Mouse (Mus musculus): ENCODE data around the gene BC037034. TPM values are rescaled to one million over a fixed set of nuclear protein-coding genes. Genes with fewer than 3 reads are reported as not detected.

The BC037034 gene
- polyA plus RNA-seq, 1 experiment from 2014 or later = 14.0 TPM

- ATAC-seq = no peak
- peaks cover 41% of the 10 kb centered on the region for H3K4me1 ChIP-seq (replicated peaks; ENCODE audit: control insufficient read depth, insufficient read depth, low read length)
- WGBS = 27% methylated on average over 26 of the region's 26 CpGs
These were observed 16.6 kb upstream of the BC037034 start for GRCm38 (mm10) chr5:138280425-138280768.

GRCm38 (mm10) chr5:138279585-138280424 is 16.0 kb upstream of the BC037034 start, which contains the start of the genes Gm43720, Gpc2 and Stag3:
Gene Gm43720, minus strand, starts transcription at chr5:138279958.
Gene Gpc2, minus strand, starts transcription at chr5:138280005.
Gene Stag3, plus strand, starts transcription at chr5:138280240.
- H3K27ac ChIP-seq (ENCODE audit: low read length) = peak within 1 kb of the TSS; percentile 86
- 0 out of 2 replicates have a peak, but pooled peaks cover 8% of the 10 kb centered on the region for H3K36me3 ChIP-seq (ENCODE audit: control insufficient read depth, insufficient read depth)
- peak within 1 kb of the TSS; percentile 82 for H3K4me3 ChIP-seq (replicated peaks; ENCODE audit: low read length)
- peak within 1 kb of the TSS; percentile 93 for H3K4me2 ChIP-seq (ENCODE audit: low read length)
- WGBS = 0% methylated on average over 56 of the region's 56 CpGs
- peak; percentile 98 for ATAC-seq
- H3K9me3 ChIP-seq (ENCODE audit: control insufficient read depth, low read length) = peaks cover 7% of the 10 kb centered on the region
- peak within 1 kb of the TSS; percentile 86 for H3K9ac ChIP-seq (replicated peaks; ENCODE audit: low read depth, low read length)
- 0 out of 2 replicates have a peak, but pooled peaks cover 2% of the 10 kb centered on the region for H3K27me3 ChIP-seq (replicated peaks; ENCODE audit: control insufficient read depth, insufficient read depth, low read length)
- peaks cover 47% of the 10 kb centered on the region for H3K4me1 ChIP-seq (replicated peaks; ENCODE audit: control insufficient read depth, insufficient read depth, low read length)

More at GRCm38 (mm10) chr5:138280425-138280768, 16.6 kb upstream of the BC037034 start:
- Histone ChIP-seq H3K4me2 (ENCODE audit: low read length) (peak overlapping the region; percentile 93), H3K27me3 (replicated peaks; ENCODE audit: control insufficient read depth, insufficient read depth, low read length) (0 out of 2 replicates have a peak, but pooled peaks cover 2% of the 10 kb centered on the region), H3K4me3 (replicated peaks; ENCODE audit: low read length) (peak overlapping the region; percentile 82), H3K9me3 (ENCODE audit: control insufficient read depth, low read length) (peaks cover 7% of the 10 kb centered on the region), H3K36me3 (ENCODE audit: control insufficient read depth, insufficient read depth) (0 out of 2 replicates have a peak, but pooled peaks cover 8% of the 10 kb centered on the region), H3K27ac (ENCODE audit: low read length) (no peak overlapping the region), H3K9ac (replicated peaks; ENCODE audit: low read depth, low read length) (peak overlapping the region; percentile 39; the same call in 1 of the 2 replicates)

- ATAC-seq = no peak
- H3K4me2 ChIP-seq (ENCODE audit: low read length) = peak overlapping the region; percentile 93
- peak overlapping the region; percentile 86 for H3K9ac ChIP-seq (replicated peaks; ENCODE audit: low read depth, low read length)
- WGBS = 88% methylated on average over 7 of the region's 7 CpGs
- H3K36me3 ChIP-seq (ENCODE audit: control insufficient read depth, insufficient read depth) = 0 out of 2 replicates have a peak, but pooled peaks cover 13% of the 10 kb centered on the region
- H3K9me3 ChIP-seq (ENCODE audit: control insufficient read depth, low read length) = peaks cover 7% of the 10 kb centered on the region
- H3K4me3 ChIP-seq (replicated peaks; ENCODE audit: low read length) = peak overlapping the region; percentile 82
- 0 out of 2 replicates have a peak, but pooled peaks cover 2% of the 10 kb centered on the region for H3K27me3 ChIP-seq (replicated peaks; ENCODE audit: control insufficient read depth, insufficient read depth, low read length)
- peaks cover 59% of the 10 kb centered on the region for H3K4me1 ChIP-seq (replicated peaks; ENCODE audit: control insufficient read depth, insufficient read depth, low read length)
- H3K27ac ChIP-seq (ENCODE audit: low read length) = no peak overlapping the region
These were observed 14.2 kb upstream of the BC037034 start for GRCm38 (mm10) chr5:138277994-138278393.

GRCm38 (mm10) chr5:138275216-138276050 is 11.6 kb upstream of the BC037034 start:
- no peak overlapping the region for H3K27ac ChIP-seq (ENCODE audit: low read length)
- no peaks in the 10 kb centered on the region; the same call in 1 of the 2 replicates for H3K27me3 ChIP-seq (replicated peaks; ENCODE audit: control insufficient read depth, insufficient read depth, low read length)
- H3K9ac ChIP-seq (replicated peaks; ENCODE audit: low read depth, low read length) = peak overlapping the region; percentile 61
- H3K36me3 ChIP-seq (ENCODE audit: control insufficient read depth, insufficient read depth) = 0 out of 2 replicates have a peak, but pooled peaks cover 13% of the 10 kb centered on the region
- peak overlapping the region; percentile 45 for H3K4me3 ChIP-seq (replicated peaks; ENCODE audit: low read length)
- no peak for ATAC-seq
- 11% methylated on average over 41 of the region's 41 CpGs for WGBS
- peaks cover 65% of the 10 kb centered on the region for H3K4me1 ChIP-seq (replicated peaks; ENCODE audit: control insufficient read depth, insufficient read depth, low read length)
- peaks cover 2% of the 10 kb centered on the region for H3K9me3 ChIP-seq (ENCODE audit: control insufficient read depth, low read length)
- H3K4me2 ChIP-seq (ENCODE audit: low read length) = peak overlapping the region; percentile 75

GRCm38 (mm10) chr5:138274186-138274585 is 10.4 kb upstream of the BC037034 start:
- Histone ChIP-seq H3K9me3 (ENCODE audit: control insufficient read depth, low read length) (no peaks in the 10 kb centered on the region), H3K36me3 (ENCODE audit: control insufficient read depth, insufficient read depth) (0 out of 2 replicates have a peak, but pooled peaks cover 13% of the 10 kb centered on the region), H3K4me3 (replicated peaks; ENCODE audit: low read length) (no peak overlapping the region), H3K4me2 (ENCODE audit: low read length) (no peak overlapping the region), H3K27ac (ENCODE audit: low read length) (no peak overlapping the region), H3K27me3 (replicated peaks; ENCODE audit: control insufficient read depth, insufficient read depth, low read length) (no peaks in the 10 kb centered on the region; the same call in 1 of the 2 replicates), H3K9ac (replicated peaks; ENCODE audit: low read depth, low read length) (no peak overlapping the region), H3K4me1 (replicated peaks; ENCODE audit: control insufficient read depth, insufficient read depth, low read length) (peaks cover 62% of the 10 kb centered on the region)
- no peak for ATAC-seq
- WGBS = 55% methylated on average over 7 of the region's 8 CpGs

- Histone ChIP-seq H3K27me3 (replicated peaks; ENCODE audit: control insufficient read depth, insufficient read depth, low read length) (no peaks in the 10 kb centered on the region; the same call in 1 of the 2 replicates), H3K9me3 (ENCODE audit: control insufficient read depth, low read length) (no peaks in the 10 kb centered on the region), H3K4me1 (replicated peaks; ENCODE audit: control insufficient read depth, insufficient read depth, low read length) (peaks cover 45% of the 10 kb centered on the region), H3K27ac (ENCODE audit: low read length) (no peak within 1 kb of the TSS), H3K4me3 (replicated peaks; ENCODE audit: low read length) (no peak within 1 kb of the TSS), H3K36me3 (ENCODE audit: control insufficient read depth, insufficient read depth) (0 out of 2 replicates have a peak, but pooled peaks cover 10% of the 10 kb centered on the region), H3K4me2 (ENCODE audit: low read length) (peak within 1 kb of the TSS; percentile 4; the same call in 1 of the 2 replicates), H3K9ac (replicated peaks; ENCODE audit: low read depth, low read length) (no peak within 1 kb of the TSS; the same call in 1 of the 2 replicates)
- peak; percentile 20; the same call in 1 of the 2 replicates for ATAC-seq
- WGBS = 2% methylated on average over 12 of the region's 12 CpGs
These were observed 8.6 kb upstream of the BC037034 start, which contains the start of gene Gal3st4 for GRCm38 (mm10) chr5:138272409-138272923. Gene Gal3st4, minus strand, starts transcription at chr5:138272840.

- H3K27ac ChIP-seq (ENCODE audit: low read length) = no peak overlapping the region
- H3K36me3 ChIP-seq (ENCODE audit: control insufficient read depth, insufficient read depth) = peaks cover 5% of the 10 kb centered on the region; the same call in 1 of the 2 replicates
- 50% methylated on average over 3 of the region's 3 CpGs for WGBS
- no peak overlapping the region for H3K4me3 ChIP-seq (replicated peaks; ENCODE audit: low read length)
- no peak overlapping the region for H3K9ac ChIP-seq (replicated peaks; ENCODE audit: low read depth, low read length)
- no peaks in the 10 kb centered on the region for H3K9me3 ChIP-seq (ENCODE audit: control insufficient read depth, low read length)
- no peaks in the 10 kb centered on the region; the same call in 1 of the 2 replicates for H3K27me3 ChIP-seq (replicated peaks; ENCODE audit: control insufficient read depth, insufficient read depth, low read length)
- H3K4me2 ChIP-seq (ENCODE audit: low read length) = no peak overlapping the region
- peaks cover 33% of the 10 kb centered on the region for H3K4me1 ChIP-seq (replicated peaks; ENCODE audit: control insufficient read depth, insufficient read depth, low read length)
- no peak for ATAC-seq
These were observed 7.4 kb upstream of the BC037034 start for GRCm38 (mm10) chr5:138271232-138271631.

- WGBS = 82% methylated on average over 4 of the region's 4 CpGs
- H3K9me3 ChIP-seq (ENCODE audit: control insufficient read depth, low read length) = no peaks in the 10 kb centered on the region
- H3K4me1 ChIP-seq (replicated peaks; ENCODE audit: control insufficient read depth, insufficient read depth, low read length) = peaks cover 21% of the 10 kb centered on the region
- no peaks in the 10 kb centered on the region; the same call in 1 of the 2 replicates for H3K27me3 ChIP-seq (replicated peaks; ENCODE audit: control insufficient read depth, insufficient read depth, low read length)
- H3K27ac ChIP-seq (ENCODE audit: low read length) = no peak overlapping the region
- peaks cover under 1% of the 10 kb centered on the region; the same call in 1 of the 2 replicates for H3K36me3 ChIP-seq (ENCODE audit: control insufficient read depth, insufficient read depth)
- no peak overlapping the region for H3K4me2 ChIP-seq (ENCODE audit: low read length)
- no peak for ATAC-seq
- no peak overlapping the region for H3K9ac ChIP-seq (replicated peaks; ENCODE audit: low read depth, low read length)
- H3K4me3 ChIP-seq (replicated peaks; ENCODE audit: low read length) = no peak overlapping the region
These were observed 5.1 kb upstream of the BC037034 start for GRCm38 (mm10) chr5:138268980-138269379.
